Mouse (Mus musculus): Measurements from ENCODE around the gene Ryr2. TPM values are rescaled to one million over a fixed set of nuclear protein-coding genes. Genes with fewer than 3 reads are reported as not detected.

The Ryr2 gene
- polyA plus RNA-seq, 1 experiment: 0.41 TPM

DNA sequence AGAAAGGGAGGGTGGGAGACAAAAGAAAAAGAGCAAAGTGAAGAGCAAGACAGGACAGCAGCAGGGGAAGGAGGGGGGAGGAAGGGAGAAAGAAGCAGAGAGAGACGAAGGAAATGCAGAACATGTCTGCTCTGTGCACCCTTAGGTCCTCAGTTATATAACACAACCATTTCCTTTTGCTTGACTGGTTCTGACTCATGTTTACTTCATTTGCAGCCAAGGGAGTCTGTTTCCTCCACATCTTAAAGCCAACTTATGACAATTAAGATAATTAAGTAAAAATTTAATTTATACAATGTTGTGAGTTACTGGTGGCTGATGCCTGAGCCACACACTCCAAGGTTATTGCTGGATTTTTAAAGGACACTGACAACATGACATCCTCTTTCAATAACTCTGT is 569.9 kb downstream of the Ryr2 start:
- TF ChIP-seq POLR2A (IDR thresholded peaks at IDR 0.05; ENCODE audit: control insufficient read depth, low read depth, low read length) (no peak), CTCF (IDR thresholded peaks at IDR 0.05; ENCODE audit: control insufficient read depth, insufficient read depth, insufficient replicate concordance, low read depth, low read length) (no peak)
- H3K4me1 ChIP-seq (ENCODE audit: control insufficient read depth, insufficient read depth, low read length): no peaks in the 10 kb centered on the region
- H3K27ac ChIP-seq (ENCODE audit: control insufficient read depth, insufficient read depth, low read depth, low read length): no peak overlapping the region
- no peaks in the 10 kb centered on the region for H3K36me3 ChIP-seq (ENCODE audit: control insufficient read depth, insufficient read depth, low read length)
- no peaks in the 10 kb centered on the region for H3K27me3 ChIP-seq (ENCODE audit: control insufficient read depth, insufficient read depth, low read length)
- no peak overlapping the region for H3K4me3 ChIP-seq (ENCODE audit: control insufficient read depth, low read depth, low read length)

DNA sequence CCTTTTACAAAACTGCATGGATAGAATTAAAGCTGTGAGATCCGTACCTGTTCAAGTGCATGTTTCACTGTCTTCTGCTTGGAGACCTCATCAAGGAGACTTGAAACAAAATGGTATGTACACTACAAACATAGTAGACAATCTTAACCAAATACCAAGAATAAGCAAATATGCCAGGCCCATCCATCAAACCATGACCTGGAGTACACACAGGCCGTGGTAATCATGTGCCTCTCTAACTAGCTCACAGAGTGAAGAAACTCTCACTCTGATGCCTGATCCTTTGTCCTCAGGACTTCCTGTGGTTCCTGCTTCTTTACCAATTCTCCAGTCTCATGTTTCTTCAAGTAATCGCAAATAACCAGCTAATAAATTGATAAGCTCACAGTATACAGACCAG is 570.9 kb downstream of the Ryr2 start:
- no peaks in the 10 kb centered on the region for H3K36me3 ChIP-seq (ENCODE audit: control insufficient read depth, insufficient read depth, low read length)
- H3K27ac ChIP-seq (ENCODE audit: control insufficient read depth, insufficient read depth, low read depth, low read length): no peak overlapping the region
- TF ChIP-seq POLR2A (IDR thresholded peaks at IDR 0.05; ENCODE audit: control insufficient read depth, low read depth, low read length): no peak
- TF ChIP-seq CTCF (IDR thresholded peaks at IDR 0.05; ENCODE audit: control insufficient read depth, insufficient read depth, insufficient replicate concordance, low read depth, low read length): no peak
- H3K4me3 ChIP-seq (ENCODE audit: control insufficient read depth, low read depth, low read length): no peak overlapping the region
- no peaks in the 10 kb centered on the region for H3K4me1 ChIP-seq (ENCODE audit: control insufficient read depth, insufficient read depth, low read length)
- no peaks in the 10 kb centered on the region for H3K27me3 ChIP-seq (ENCODE audit: control insufficient read depth, insufficient read depth, low read length)

DNA sequence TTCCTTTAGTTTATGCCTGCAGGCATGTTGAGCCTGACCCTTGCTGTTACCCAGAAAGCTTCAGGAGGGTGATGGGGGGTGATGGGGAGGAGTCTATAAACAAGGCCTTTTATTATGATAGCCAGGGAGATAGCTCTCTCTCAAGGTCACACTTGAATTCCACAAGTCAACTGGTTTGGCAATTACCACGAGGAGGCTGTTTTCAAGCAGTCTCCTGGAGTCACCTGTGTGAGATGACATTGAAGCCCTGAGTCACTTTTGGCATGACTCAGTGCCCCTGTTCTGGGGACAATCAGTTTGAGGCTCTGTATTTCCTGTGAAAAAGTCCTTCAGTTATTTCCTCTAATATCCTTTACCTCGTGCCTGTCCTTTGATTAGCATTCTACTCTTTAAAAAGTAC is 573.5 kb downstream of the Ryr2 start:
- no peak overlapping the region for H3K4me3 ChIP-seq (ENCODE audit: control insufficient read depth, low read depth, low read length)
- no peaks in the 10 kb centered on the region for H3K27me3 ChIP-seq (ENCODE audit: control insufficient read depth, insufficient read depth, low read length)
- no peak for TF ChIP-seq POLR2A (IDR thresholded peaks at IDR 0.05; ENCODE audit: control insufficient read depth, low read depth, low read length)
- TF ChIP-seq CTCF (IDR thresholded peaks at IDR 0.05; ENCODE audit: control insufficient read depth, insufficient read depth, insufficient replicate concordance, low read depth, low read length): no peak
- no peaks in the 10 kb centered on the region for H3K36me3 ChIP-seq (ENCODE audit: control insufficient read depth, insufficient read depth, low read length)
- no peaks in the 10 kb centered on the region for H3K4me1 ChIP-seq (ENCODE audit: control insufficient read depth, insufficient read depth, low read length)
- H3K27ac ChIP-seq (ENCODE audit: control insufficient read depth, insufficient read depth, low read depth, low read length): no peak overlapping the region

DNA sequence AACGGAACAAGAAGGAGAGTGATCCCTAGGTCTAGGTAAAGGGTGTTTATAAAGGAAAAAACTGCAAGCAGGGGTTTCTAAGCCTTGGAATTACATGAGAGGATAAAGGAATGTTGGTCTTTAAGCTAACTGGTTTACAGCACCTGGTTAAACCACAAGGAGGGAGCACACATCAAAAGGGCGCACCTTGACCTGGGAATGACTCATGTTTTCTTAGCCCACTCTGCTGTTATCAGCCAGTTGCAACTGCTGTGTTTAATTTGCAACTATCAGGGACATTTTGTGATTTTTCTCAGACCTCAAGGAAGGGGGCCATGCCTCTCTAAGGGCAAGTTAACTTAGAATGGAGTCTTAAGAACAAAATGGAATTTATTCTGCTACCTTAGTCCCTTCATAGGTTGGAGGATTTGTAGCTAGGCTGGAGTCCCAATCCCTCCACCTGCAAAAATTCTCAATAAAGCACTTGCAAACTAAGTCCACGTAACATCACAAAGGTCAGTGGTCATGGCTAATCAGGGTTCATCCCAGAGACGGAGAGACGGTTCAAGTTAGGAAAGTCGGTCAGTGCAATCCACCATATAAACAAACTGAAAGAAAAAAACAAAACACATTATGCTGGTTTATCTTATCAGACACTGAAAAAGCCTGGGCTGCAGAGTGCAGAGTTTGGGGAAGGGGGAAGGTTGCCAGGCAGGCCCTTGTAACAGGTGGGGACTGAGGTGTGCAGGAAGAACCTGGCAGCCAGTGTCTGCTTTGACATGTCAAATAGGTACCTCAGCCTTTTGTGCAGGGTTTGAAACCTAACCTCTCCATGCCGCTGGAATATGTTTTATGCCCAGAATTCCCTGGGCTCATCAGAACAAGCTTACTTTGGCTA is 574.5 kb downstream of the Ryr2 start:
- Histone ChIP-seq H3K4me3 (ENCODE audit: control insufficient read depth, low read depth, low read length) (no peak overlapping the region), H3K27me3 (ENCODE audit: control insufficient read depth, insufficient read depth, low read length) (no peaks in the 10 kb centered on the region), H3K36me3 (ENCODE audit: control insufficient read depth, insufficient read depth, low read length) (no peaks in the 10 kb centered on the region), H3K4me1 (ENCODE audit: control insufficient read depth, insufficient read depth, low read length) (no peaks in the 10 kb centered on the region), H3K27ac (ENCODE audit: control insufficient read depth, insufficient read depth, low read depth, low read length) (no peak overlapping the region)
- TF ChIP-seq CTCF (IDR thresholded peaks at IDR 0.05; ENCODE audit: control insufficient read depth, insufficient read depth, insufficient replicate concordance, low read depth, low read length): no peak

DNA sequence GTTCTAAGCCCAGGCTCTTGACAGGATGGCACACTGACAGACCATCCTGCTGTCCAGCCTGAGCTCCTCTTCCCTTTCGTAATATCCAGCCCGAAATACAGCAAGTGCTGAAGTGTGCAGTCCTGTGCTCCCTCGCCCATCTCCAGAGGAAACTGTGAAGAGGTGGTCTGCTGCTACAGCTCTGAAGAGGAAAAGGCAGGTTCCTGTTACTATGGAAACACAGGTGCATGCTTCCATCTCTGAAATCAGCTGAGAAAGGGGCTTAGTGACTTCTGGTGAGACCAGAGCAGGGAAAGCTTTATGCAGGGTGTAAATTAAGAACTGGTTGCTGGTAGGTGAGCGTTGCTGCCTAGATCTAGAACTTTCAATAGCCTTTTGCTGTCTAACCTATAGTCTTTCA is 583.1 kb downstream of the Ryr2 start:
- H3K4me1 ChIP-seq (ENCODE audit: control insufficient read depth, insufficient read depth, low read length): no peaks in the 10 kb centered on the region
- no peaks in the 10 kb centered on the region for H3K36me3 ChIP-seq (ENCODE audit: control insufficient read depth, insufficient read depth, low read length)
- H3K27ac ChIP-seq (ENCODE audit: control insufficient read depth, insufficient read depth, low read depth, low read length): no peak overlapping the region
- TF ChIP-seq CTCF (IDR thresholded peaks at IDR 0.05; ENCODE audit: control insufficient read depth, insufficient read depth, insufficient replicate concordance, low read depth, low read length): no peak
- TF ChIP-seq POLR2A (IDR thresholded peaks at IDR 0.05; ENCODE audit: control insufficient read depth, low read depth, low read length): no peak
- no peak overlapping the region for H3K4me3 ChIP-seq (ENCODE audit: control insufficient read depth, low read depth, low read length)
- H3K27me3 ChIP-seq (ENCODE audit: control insufficient read depth, insufficient read depth, low read length): no peaks in the 10 kb centered on the region

DNA sequence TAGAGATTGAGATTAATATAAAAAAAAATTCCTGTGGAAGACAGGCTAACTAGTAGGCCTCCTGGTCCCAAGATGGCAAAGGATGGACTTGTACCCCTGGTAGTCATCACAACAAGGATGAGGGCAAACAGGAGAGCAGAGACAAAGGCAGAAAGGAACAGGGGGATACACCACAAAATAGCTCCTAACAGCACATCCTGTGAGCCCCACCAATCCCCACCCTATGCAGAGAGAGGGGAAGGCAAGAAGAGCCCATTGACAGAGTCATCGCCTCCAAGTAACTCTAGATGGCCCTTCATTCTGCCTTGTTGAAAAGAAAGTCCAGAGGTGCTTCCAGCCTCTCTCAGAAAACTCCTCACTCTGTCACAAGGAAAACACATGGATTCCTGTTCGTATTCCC is 586.0 kb downstream of the Ryr2 start:
- H3K27ac ChIP-seq (ENCODE audit: control insufficient read depth, insufficient read depth, low read depth, low read length): no peak overlapping the region
- no peak for TF ChIP-seq POLR2A (IDR thresholded peaks at IDR 0.05; ENCODE audit: control insufficient read depth, low read depth, low read length)
- no peaks in the 10 kb centered on the region for H3K36me3 ChIP-seq (ENCODE audit: control insufficient read depth, insufficient read depth, low read length)
- no peak overlapping the region for H3K4me3 ChIP-seq (ENCODE audit: control insufficient read depth, low read depth, low read length)
- no peaks in the 10 kb centered on the region for H3K27me3 ChIP-seq (ENCODE audit: control insufficient read depth, insufficient read depth, low read length)
- H3K4me1 ChIP-seq (ENCODE audit: control insufficient read depth, insufficient read depth, low read length): no peaks in the 10 kb centered on the region

DNA sequence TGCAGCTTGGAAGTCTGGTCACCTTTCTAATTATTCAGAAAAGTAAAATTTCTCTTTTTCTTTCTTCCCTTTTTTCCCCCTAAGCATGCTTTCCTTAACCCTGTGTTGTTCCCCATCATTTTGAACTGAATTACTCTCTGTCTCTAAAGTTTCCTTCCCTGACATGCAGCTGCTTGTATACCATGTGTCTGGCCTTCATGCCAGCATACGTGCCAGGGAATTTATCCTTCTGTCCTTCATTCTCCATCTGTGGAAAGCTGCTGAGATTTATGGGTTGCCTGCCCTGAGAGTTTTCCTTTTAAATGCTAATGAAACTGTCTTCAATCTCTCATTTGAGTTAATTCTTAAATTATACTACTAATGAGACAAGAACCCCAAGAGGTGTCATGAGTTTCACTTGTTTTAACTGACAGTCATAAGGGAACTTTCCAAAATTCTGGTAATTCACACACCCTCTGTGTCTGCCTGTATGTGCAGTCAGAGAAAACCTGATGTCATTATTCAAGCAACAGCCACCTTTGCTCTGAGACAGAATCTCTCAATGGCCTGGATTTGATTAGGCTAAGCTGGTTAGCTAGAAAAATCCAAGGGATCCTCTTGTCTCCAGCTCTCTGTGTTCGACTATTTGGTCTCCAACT is 595.1 kb downstream of the Ryr2 start:
- Histone ChIP-seq H3K27me3 (ENCODE audit: control insufficient read depth, insufficient read depth, low read length) (no peaks in the 10 kb centered on the region), H3K4me3 (ENCODE audit: control insufficient read depth, low read depth, low read length) (no peak overlapping the region), H3K36me3 (ENCODE audit: control insufficient read depth, insufficient read depth, low read length) (no peaks in the 10 kb centered on the region), H3K4me1 (ENCODE audit: control insufficient read depth, insufficient read depth, low read length) (no peaks in the 10 kb centered on the region), H3K27ac (ENCODE audit: control insufficient read depth, insufficient read depth, low read depth, low read length) (no peak overlapping the region)
- TF ChIP-seq POLR2A (IDR thresholded peaks at IDR 0.05; ENCODE audit: control insufficient read depth, low read depth, low read length) (no peak), CTCF (IDR thresholded peaks at IDR 0.05; ENCODE audit: control insufficient read depth, insufficient read depth, insufficient replicate concordance, low read depth, low read length) (no peak)

Other genes starting within 250 kb of the Ryr2 start
- 9.8 and 11.0 TPM in 2 replicates for gene Mtr, start 151.2 kb upstream of the Ryr2 start, polyA plus RNA-seq (2012; rRNA removed)
- 5.0 and 6.5 TPM in 2 replicates for gene Actn2, start 233.8 kb upstream of the Ryr2 start, polyA plus RNA-seq (2012; rRNA removed)